Mouse (Mus musculus) lung, embryonic 14.5 days (tissue): ENCODE data around the gene Fbn1. TPM values are rescaled to one million over a fixed set of nuclear protein-coding genes. Genes with fewer than 3 reads are reported as not detected.
A peak's percentile ranks its signal among the peaks of the same experiment; 100 is the strongest.

Experiments used
- ATAC-seq: fragments of 200-750 bp; cut with Nextera tagmentation; 2 replicates; pipeline ENCODE4 v1.8.0; 2017; ENCODE audit warnings: mild to moderate bottlenecking, moderate TSS enrichment, moderate library complexity; ENCODE audit not compliant: insufficient read depth
- DNase-seq: peaks from one replicate; pipeline ENCODE4 v3.0.0-alpha.2; 2015
- H3K27ac ChIP-seq: fragments of 300-500 bp; sonication (generic); 2 replicates; pipeline ENCODE4 v1.5.1; 2014; ENCODE audit warnings: low read depth, mild to moderate bottlenecking, moderate library complexity
- H3K27me3 ChIP-seq: fragments of 300-500 bp; sonication (generic); 2 replicates; pipeline ENCODE4 v1.6.1; 2014; ENCODE audit warnings: low read length, control low read depth; ENCODE audit not compliant: insufficient read depth
- H3K36me3 ChIP-seq: fragments of 300-500 bp; sonication (generic); 2 replicates; pipeline ENCODE4 v1.6.1; 2014; ENCODE audit warnings: control low read depth; ENCODE audit not compliant: insufficient read depth
- H3K4me1 ChIP-seq: fragments of 300-500 bp; sonication (generic); 2 replicates; pipeline ENCODE4 v1.6.1; 2014; ENCODE audit warnings: antibody characterized with exemption, control low read depth; ENCODE audit not compliant: insufficient read depth
- H3K4me2 ChIP-seq: fragments of 300-500 bp; sonication (generic); 2 replicates; pipeline ENCODE4 v1.6.1; 2014; ENCODE audit warnings: mild to moderate bottlenecking
- H3K4me3 ChIP-seq: fragments of 300-500 bp; sonication (generic); 2 replicates; pipeline ENCODE4 v1.5.1; 2014; ENCODE audit warnings: low read depth, low read length
- H3K9ac ChIP-seq: fragments of 300-500 bp; sonication (generic); 2 replicates; pipeline ENCODE4 v1.6.1; 2014
- H3K9me3 ChIP-seq: fragments of 300-500 bp; sonication (generic); 2 replicates; pipeline ENCODE4 v1.6.1; 2016; ENCODE audit warnings: low read depth, low read length, control low read depth
- CTCF ChIP-seq: IDR thresholded peaks from 2 replicates; pipeline ENCODE4 v1.5.1; 2016; ENCODE audit warnings: antibody characterized with exemption, low read depth
- WGBS: fragments of 180-500 bp; shearing (Covaris S2); extraction: QIAGEN DNeasy Blood & Tissue Kit; methylation state at CpG from one replicate; pipeline ENCODE4 v1.1.7; 2014; 5-methylcytosine and 5-hydroxymethylcytosine counted together
- polyA plus RNA-seq: library from polyadenylated mRNA; unstranded; fragments of >200 nt; fragmentation: Nextera tagmentation; extraction: Ambion mirVana; gene quantifications from 2 replicates; pipeline ENCODE4 v1.2.1, GENCODE M21; 2014

Fbn1 gene
- 52.4 and 53.1 TPM in 2 replicates for polyA plus RNA-seq

DNA sequence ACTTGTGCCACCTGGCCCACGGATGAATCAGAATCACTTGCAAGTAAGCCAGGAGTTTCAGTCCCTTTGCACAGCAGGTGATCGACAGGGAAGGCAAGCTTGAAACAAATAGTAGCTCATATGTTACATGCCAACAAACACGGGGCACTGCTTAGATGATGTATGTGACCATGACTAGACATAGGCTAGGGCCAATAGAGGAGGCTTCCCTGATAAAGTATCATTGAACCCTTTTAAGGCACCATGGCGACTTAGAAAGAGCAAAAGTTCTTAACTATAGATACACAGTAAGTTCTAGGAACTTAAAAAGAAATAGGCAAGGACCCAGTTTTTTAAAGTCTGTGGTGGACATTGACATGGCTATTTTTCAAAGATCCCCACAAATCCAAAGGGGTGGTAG, at the start of gene Fbn1:
Fbn1 (minus strand) TSS at position 101 of the 400 bp plus-strand sequence.
- peak within 1 kb of the TSS; percentile 88 for H3K4me2 ChIP-seq
- no peak for DNase-seq
- no peaks in the 10 kb centered on the region for H3K9me3 ChIP-seq
- H3K27me3 ChIP-seq: peaks cover 9% of the 10 kb centered on the region; the same call in 1 of the 2 replicates
- H3K4me1 ChIP-seq: no peaks in the 10 kb centered on the region
- H3K27ac ChIP-seq: peak within 1 kb of the TSS; percentile 94
- TF ChIP-seq CTCF: no peak
- H3K4me3 ChIP-seq: peak within 1 kb of the TSS; percentile 72
- H3K9ac ChIP-seq: peak within 1 kb of the TSS; percentile 77
- 78% methylated on average over 4 of the region's 4 CpGs for WGBS
- H3K36me3 ChIP-seq: 0 out of 2 replicates have a peak, but pooled peaks cover 3% of the 10 kb centered on the region
- ATAC-seq: no peak

DNA sequence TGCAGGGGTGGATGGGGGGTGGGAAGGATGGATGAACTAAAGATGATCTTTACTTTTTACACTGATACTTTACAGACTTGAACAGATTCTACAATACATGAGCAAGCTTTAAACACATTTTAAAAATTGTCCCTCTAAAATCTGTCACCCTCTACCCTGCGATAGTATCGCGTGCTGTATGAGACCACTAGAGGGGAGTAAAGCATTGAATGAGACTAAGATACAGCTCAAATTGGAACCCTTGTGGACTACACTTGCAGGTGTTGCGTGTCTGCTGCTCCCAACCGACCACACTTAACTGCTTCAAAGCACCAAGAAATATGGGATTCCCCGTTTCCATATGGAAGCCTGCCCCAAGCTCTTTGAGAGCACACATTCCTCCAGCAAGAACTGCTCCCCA, 48.0 kb upstream of the Fbn1 start:
- DNase-seq: peak; percentile 34
- no peaks in the 10 kb centered on the region for H3K9me3 ChIP-seq
- H3K4me2 ChIP-seq: no peak overlapping the region
- H3K4me1 ChIP-seq: no peaks in the 10 kb centered on the region
- no peaks in the 10 kb centered on the region for H3K27me3 ChIP-seq
- no peak overlapping the region for H3K9ac ChIP-seq
- H3K27ac ChIP-seq: no peak overlapping the region
- peak; percentile 24; the same call in 1 of the 2 replicates for TF ChIP-seq CTCF
- ATAC-seq: no peak
- no peak overlapping the region for H3K4me3 ChIP-seq
- WGBS: 77% methylated on average over 6 of the region's 6 CpGs
- H3K36me3 ChIP-seq: no peaks in the 10 kb centered on the region

GRCm38 (mm10) chr2:125548806-125549578, 41.2 kb upstream of the Fbn1 start:
- DNase-seq (no peak), ATAC-seq (no peak)
- no peak overlapping the region for H3K27ac ChIP-seq
- H3K36me3 ChIP-seq: no peaks in the 10 kb centered on the region
- H3K4me3 ChIP-seq: no peak overlapping the region
- H3K4me2 ChIP-seq: no peak overlapping the region
- WGBS: 47% methylated on average over 1 of the region's 1 CpGs
- no peaks in the 10 kb centered on the region for H3K9me3 ChIP-seq
- no peaks in the 10 kb centered on the region for H3K27me3 ChIP-seq
- H3K4me1 ChIP-seq: no peaks in the 10 kb centered on the region
- H3K9ac ChIP-seq: no peak overlapping the region
- no peak for TF ChIP-seq CTCF

GRCm38 (mm10) chr2:125544986-125545385, 37.2 kb upstream of the Fbn1 start:
- H3K9ac ChIP-seq: no peak overlapping the region
- no peak overlapping the region for H3K27ac ChIP-seq
- DNase-seq: no peak
- no peak overlapping the region for H3K4me3 ChIP-seq
- no peak overlapping the region for H3K4me2 ChIP-seq
- no peak for ATAC-seq
- no peaks in the 10 kb centered on the region for H3K27me3 ChIP-seq
- TF ChIP-seq CTCF: no peak
- 81% methylated on average over 3 of the region's 3 CpGs for WGBS
- H3K4me1 ChIP-seq: no peaks in the 10 kb centered on the region
- no peaks in the 10 kb centered on the region for H3K9me3 ChIP-seq
- no peaks in the 10 kb centered on the region for H3K36me3 ChIP-seq

DNA sequence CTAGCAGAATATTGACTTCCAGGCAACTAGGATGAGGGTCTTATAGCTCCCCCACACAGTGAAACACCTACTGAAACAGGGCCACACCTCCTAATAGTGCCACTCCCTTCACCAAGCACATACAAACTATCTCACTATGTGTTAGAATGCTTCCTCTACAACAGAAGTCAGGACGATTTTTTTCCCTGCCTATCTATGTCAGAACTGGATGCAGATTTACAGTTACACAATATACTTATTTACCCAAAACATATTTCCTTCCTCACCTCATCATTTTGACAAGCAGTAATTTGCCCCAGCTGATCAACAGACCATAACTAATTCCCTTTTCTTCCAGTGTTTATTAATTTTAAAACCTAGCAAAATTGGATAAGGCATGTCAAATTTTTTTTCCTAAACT, 35.9 kb upstream of the Fbn1 start:
- no peak for TF ChIP-seq CTCF
- Histone ChIP-seq H3K4me1 (no peaks in the 10 kb centered on the region), H3K36me3 (no peaks in the 10 kb centered on the region), H3K27me3 (no peaks in the 10 kb centered on the region), H3K27ac (no peak overlapping the region), H3K4me3 (no peak overlapping the region), H3K4me2 (no peak overlapping the region), H3K9ac (no peak overlapping the region), H3K9me3 (no peaks in the 10 kb centered on the region)
- WGBS: 49% methylated on average over 1 of the region's 1 CpGs
- DNase-seq (peak; percentile 51), ATAC-seq (no peak)

DNA sequence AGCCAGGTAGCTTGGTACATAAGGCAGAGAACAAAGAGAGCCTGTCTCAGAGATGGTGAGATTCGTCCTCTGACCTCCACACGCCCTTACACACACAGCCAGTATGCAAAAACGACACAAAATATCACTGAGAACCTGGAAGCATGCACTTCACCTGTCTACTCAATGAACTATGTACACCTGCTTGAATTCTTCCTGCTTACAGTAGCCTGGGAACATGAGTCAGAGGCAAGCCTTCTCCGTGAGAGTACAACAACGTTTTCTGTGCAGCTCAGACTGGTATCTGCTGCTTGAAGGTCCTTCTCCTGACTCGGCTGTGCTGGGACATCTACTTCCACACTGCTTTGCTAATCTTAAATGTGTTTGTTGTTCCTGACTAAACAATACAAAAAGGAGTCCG, 33.7 kb upstream of the Fbn1 start:
- TF ChIP-seq CTCF: no peak
- no peak overlapping the region for H3K9ac ChIP-seq
- H3K4me2 ChIP-seq: no peak overlapping the region
- DNase-seq: no peak
- no peaks in the 10 kb centered on the region for H3K4me1 ChIP-seq
- WGBS: 58% methylated on average over 7 of the region's 7 CpGs
- no peaks in the 10 kb centered on the region for H3K36me3 ChIP-seq
- no peak overlapping the region for H3K4me3 ChIP-seq
- no peak overlapping the region for H3K27ac ChIP-seq
- no peaks in the 10 kb centered on the region for H3K27me3 ChIP-seq
- no peaks in the 10 kb centered on the region for H3K9me3 ChIP-seq
- no peak for ATAC-seq

DNA sequence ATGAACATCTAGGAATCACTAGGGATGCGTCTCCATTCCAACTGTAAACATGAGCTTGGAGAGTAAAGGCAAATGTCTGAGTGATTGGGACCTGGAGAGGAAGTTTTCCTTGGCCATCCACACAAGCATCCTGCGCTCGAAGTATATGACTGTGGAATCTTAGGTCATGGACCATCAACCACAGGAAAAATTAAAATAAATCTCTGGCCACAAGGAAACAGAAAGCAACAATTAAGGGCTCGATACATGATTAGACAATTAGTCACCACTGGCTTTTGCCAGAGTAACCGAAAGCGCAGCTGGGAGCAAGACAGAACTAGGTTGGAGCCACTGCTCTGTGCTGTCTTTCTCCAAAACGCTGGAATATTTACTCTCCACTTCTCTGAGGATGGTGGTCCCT, 32.8 kb upstream of the Fbn1 start:
- no peaks in the 10 kb centered on the region for H3K4me1 ChIP-seq
- TF ChIP-seq CTCF: no peak
- no peak for DNase-seq
- no peaks in the 10 kb centered on the region for H3K9me3 ChIP-seq
- H3K4me3 ChIP-seq: no peak overlapping the region
- H3K4me2 ChIP-seq: no peak overlapping the region
- H3K9ac ChIP-seq: no peak overlapping the region
- 73% methylated on average over 7 of the region's 7 CpGs for WGBS
- no peak for ATAC-seq
- no peak overlapping the region for H3K27ac ChIP-seq
- H3K36me3 ChIP-seq: no peaks in the 10 kb centered on the region
- no peaks in the 10 kb centered on the region for H3K27me3 ChIP-seq
